Mouse (Mus musculus): ENCODE results near the gene Mfrp. TPM values are rescaled to one million over a fixed set of nuclear protein-coding genes. Genes with fewer than 3 reads are reported as not detected.

Gene Mfrp
- total RNA-seq, 2 experiments from 2014 or later: not detected

DNA sequence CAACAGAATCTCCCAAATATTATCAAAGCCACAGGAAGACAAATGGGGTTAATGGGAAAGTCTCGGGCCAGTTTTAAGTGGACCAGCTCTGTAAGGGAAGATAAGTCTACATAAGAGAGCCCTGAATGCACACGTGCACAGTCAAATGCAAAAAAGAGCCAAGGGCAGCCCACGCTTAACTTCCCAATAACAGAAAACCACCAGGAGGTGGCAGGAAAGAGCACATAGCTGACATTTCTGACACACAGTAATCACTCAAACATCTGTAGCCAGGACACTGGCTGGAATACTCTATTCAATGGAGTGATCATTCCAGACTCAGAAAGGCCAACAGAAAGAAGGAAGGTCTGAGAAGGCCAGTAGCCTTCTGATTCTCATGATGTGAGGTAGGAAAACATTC, 45.8 kb downstream of the Mfrp start:
- intact Hi-C loops (cut with DNase I): no loop called here
- DNase-seq (ENCODE audit: low spot score): no peak

Other genes starting within 250 kb of the Mfrp start
- 10 to 100 TPM; 13.9 to 22.2 TPM for gene Thy1, start 58.3 kb upstream of the Mfrp start, total RNA-seq (2021)
- 100 to 1,000 TPM in 1 of 2 experiments, 10 to 100 TPM in 1; 77.7 to 191 TPM for gene Usp2, start 34.7 kb upstream of the Mfrp start, total RNA-seq (2021)
- 10 to 100 TPM in 1 of 2 experiments, 1 to 10 TPM in 1; 9.7 to 10.9 TPM for gene C1qtnf5, start 5.5 kb downstream of the Mfrp start, total RNA-seq (2021)
- gene Gm49380, start 11.8 kb downstream of the Mfrp start, total RNA-seq (2021): under 1 TPM in 1 of 2 experiments, not detected in 1; 0.11 TPM
- gene Rnf26, start 11.8 kb downstream of the Mfrp start, total RNA-seq (2021): 1 to 10 TPM; 7.7 to 8.1 TPM
- 10 to 100 TPM; 38.9 to 40.4 TPM for gene Mcam, start 32.7 kb downstream of the Mfrp start, total RNA-seq (2021)
- gene Cbl, start 132.3 kb downstream of the Mfrp start, total RNA-seq (2021): 10 to 100 TPM; 18.6 to 22.4 TPM
- gene Ccdc153, start 138.9 kb downstream of the Mfrp start, total RNA-seq (2021): not detected
- 1 to 10 TPM; 4.3 to 4.4 TPM for gene Pdzd3, start 149.7 kb downstream of the Mfrp start, total RNA-seq (2021)
- 10 to 100 TPM; 19.4 to 20.7 TPM for gene Nlrx1, start 166.9 kb downstream of the Mfrp start, total RNA-seq (2021)
- gene Abcg4, start 186.9 kb downstream of the Mfrp start, total RNA-seq (2021): under 1 TPM; 0.34 to 0.42 TPM
- 10 to 100 TPM in 1 of 2 experiments, 1 to 10 TPM in 1; 7.9 to 12.7 TPM for gene Hinfp, start 203.9 kb downstream of the Mfrp start, total RNA-seq (2021)
- 10 to 100 TPM; 11.7 to 13.9 TPM for gene C2cd2l, start 218.6 kb downstream of the Mfrp start, total RNA-seq (2021)
- gene Dpagt1, start 224.3 kb downstream of the Mfrp start, total RNA-seq (2021): 10 to 100 TPM; 18.6 to 19.6 TPM
- gene H2afx, start 233.0 kb downstream of the Mfrp start, total RNA-seq (2021): 10 to 100 TPM; 14.6 to 15.6 TPM
- gene Hmbs, start 242.5 kb downstream of the Mfrp start, total RNA-seq (2021): 10 to 100 TPM; 46.3 to 47.0 TPM